Mouse (Mus musculus) thymus, postnatal 25 days (tissue): ENCODE measurements around the gene Clybl.
A peak's percentile ranks its signal among the peaks of the same experiment; 100 is the strongest.

Experiments
- DNase-seq: peaks from one replicate; pipeline ENCODE4 v3.0.0; 2022

Clybl gene

GRCm38 (mm10) chr14:122181078-122181814 lies at the start of gene Clybl:
Gene Clybl (plus strand): TSS chr14:122181704.
- peak; percentile 92 for DNase-seq

- no peak for DNase-seq
These were observed 45.1 kb upstream of the Clybl start for GRCm38 (mm10) chr14:122136368-122136928.

DNA sequence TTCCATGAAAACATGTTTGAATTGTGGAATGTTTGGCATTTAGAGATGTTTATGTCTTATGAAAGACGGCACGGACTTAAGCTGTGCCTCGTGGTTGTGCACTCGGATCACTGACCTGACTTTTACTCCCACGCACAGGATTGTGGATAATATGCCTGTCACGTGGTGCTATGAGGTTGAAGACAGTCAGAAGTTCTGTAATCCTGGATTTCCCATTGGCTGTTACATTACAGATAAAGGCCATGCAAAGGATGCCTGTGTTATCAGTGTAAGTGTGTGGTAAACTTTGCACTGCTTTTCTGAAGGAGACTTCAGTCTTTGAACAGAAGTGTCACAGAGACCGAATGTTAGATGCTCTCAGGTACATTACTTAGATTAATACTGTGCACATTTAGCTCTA lies 44.3 kb upstream of the Clybl start:
- DNase-seq: no peak

GRCm38 (mm10) chr14:122140126-122140525 lies 41.4 kb upstream of the Clybl start:
- DNase-seq: no peak

GRCm38 (mm10) chr14:122143585-122144269 lies 37.8 kb upstream of the Clybl start:
- no peak for DNase-seq

- no peak for DNase-seq
These were observed 36.1 kb upstream of the Clybl start for GRCm38 (mm10) chr14:122145374-122145773.

- no peak for DNase-seq
These were observed 30.9 kb upstream of the Clybl start for GRCm38 (mm10) chr14:122150616-122151015.

- DNase-seq: no peak
These were observed 23.8 kb upstream of the Clybl start for GRCm38 (mm10) chr14:122157738-122158137.

GRCm38 (mm10) chr14:122160916-122161315 lies 20.6 kb upstream of the Clybl start:
- DNase-seq: no peak

DNA sequence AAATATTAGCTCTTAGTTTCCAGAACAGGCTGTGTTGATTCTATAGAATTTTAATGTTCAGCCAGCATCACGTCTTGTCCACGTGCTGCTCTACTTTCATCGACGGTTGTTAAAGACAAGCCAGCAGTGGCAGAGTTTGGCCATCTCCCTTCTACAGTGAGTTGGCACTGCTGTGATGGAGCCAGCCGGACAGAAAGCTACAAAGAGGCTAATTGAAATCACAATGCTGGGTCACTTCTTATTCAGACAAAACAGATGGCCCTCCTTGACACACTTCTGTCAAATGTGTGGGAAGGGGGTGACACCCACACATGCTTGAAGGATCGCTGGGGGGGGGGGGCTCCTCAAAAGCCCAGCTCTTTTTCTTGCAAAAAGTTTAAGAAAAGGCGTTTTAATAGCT lies 12.6 kb upstream of the Clybl start:
- no peak for DNase-seq

- DNase-seq: no peak
These were observed 11.2 kb upstream of the Clybl start for GRCm38 (mm10) chr14:122170202-122170781.

- DNase-seq: no peak
These were observed 10.5 kb upstream of the Clybl start for GRCm38 (mm10) chr14:122171031-122171430.

DNA sequence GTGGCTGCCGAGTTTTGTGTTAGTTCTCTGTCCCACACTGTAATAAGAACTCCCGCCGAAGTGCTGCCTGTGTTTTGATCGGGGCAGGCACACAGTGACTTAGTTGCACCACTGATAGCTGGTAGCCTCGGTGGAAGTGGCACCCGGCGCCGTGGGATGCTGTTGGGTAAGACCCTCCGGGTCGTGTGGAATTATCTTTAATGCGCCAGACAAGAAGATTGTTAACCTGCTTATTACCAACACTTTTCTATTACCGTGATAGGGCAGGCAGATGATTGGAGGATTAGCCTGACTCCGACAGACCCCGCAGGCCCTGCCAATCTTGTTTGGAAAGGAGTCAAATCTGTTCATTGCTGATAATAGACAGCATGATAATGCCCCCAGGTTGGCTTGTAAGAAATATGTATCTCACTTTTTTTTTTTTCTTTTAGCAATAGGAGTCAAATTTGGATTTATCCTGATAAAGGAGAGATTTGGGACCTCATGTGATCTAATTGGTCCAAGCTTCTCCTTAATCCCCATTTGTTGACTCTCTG lies 5.2 kb upstream of the Clybl start:
- DNase-seq: no peak

- DNase-seq: no peak
These were observed 2.2 kb upstream of the Clybl start for GRCm38 (mm10) chr14:122179262-122179661.

DNA sequence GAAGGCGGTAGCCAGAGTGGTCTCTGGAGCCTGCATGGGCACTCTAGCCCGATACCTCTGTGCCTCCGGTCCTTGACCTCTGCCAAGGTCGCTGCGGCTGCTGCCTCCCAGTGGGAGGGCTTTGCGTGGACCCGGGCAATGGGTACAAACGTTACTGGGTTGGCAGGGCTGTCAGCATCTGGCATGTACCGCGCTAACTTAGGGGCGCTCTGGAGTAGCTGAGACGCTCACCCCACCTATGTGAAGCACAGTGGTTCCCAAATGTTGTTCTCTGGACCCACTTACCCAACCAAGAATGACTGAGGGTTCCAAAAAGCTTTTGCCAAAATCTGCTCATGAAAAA lies 282 bp downstream of the Clybl start:
- DNase-seq: no peak

DNA sequence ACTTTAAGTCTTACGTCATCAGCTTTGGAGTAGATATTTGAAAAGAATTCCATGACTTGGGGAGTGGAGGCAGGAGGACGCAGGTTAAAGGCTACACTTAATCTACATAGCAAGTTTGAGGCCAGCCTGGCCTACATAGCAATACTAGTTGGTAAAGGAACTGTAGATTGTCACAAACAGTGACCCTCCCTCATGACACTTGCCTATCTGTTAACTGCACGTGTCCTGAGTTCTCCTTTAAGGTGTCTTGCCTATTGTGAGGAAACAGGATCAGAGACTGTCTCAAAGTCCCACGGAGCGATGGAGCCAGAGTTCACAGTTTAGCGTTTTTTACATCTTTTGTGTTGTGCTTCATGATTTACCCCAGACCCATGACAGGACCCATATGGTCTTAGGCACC lies 716 bp downstream of the Clybl start:
- DNase-seq: no peak

GRCm38 (mm10) chr14:122183974-122184373 lies 2.5 kb downstream of the Clybl start:
- no peak for DNase-seq

- no peak for DNase-seq
These were observed 6.7 kb downstream of the Clybl start for GRCm38 (mm10) chr14:122188250-122188649.

DNA sequence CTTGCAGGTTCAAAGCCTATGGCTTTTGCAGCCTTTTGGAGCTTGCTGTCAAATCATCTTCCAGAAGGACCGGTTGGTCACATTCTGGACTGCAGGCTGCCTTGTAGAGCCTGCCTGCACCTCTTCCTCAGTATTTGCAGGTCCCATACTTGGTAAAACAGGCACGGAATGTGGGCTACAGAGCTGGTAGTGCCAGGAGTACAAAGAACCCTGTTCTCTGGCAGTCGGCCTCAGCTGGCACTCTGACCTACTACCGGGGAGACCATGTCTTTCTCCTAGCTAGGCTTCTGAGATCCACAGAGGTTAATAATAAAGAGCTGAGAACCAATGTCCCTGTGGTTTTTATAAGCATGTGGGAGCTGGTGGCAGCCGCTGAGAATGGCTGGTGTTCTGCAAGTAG lies 8.4 kb downstream of the Clybl start:
- DNase-seq: no peak

GRCm38 (mm10) chr14:122190527-122190926 lies 9.0 kb downstream of the Clybl start:
- no peak for DNase-seq

- peak; percentile 67 for DNase-seq
These were observed 9.5 kb downstream of the Clybl start for GRCm38 (mm10) chr14:122190941-122191510.

DNA sequence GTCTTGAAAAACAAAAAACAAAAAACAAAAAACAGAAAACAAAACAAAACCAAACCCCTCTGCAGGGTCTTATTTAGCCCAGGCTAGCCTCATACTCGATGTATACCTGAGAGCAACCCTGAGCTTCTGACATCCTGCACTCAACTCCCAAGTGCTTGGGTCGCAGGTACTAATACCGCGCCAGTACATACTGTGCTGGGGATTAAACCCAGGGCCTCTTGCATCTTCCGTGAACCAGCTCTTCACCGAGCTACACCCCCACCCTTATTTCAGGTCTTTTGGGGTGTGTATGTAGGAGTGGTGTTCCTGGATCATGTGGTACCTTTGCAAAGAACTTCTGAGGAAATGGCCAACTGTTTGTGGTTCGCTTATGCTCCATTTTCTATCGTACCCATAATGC lies 13.1 kb downstream of the Clybl start:
- DNase-seq: no peak

DNA sequence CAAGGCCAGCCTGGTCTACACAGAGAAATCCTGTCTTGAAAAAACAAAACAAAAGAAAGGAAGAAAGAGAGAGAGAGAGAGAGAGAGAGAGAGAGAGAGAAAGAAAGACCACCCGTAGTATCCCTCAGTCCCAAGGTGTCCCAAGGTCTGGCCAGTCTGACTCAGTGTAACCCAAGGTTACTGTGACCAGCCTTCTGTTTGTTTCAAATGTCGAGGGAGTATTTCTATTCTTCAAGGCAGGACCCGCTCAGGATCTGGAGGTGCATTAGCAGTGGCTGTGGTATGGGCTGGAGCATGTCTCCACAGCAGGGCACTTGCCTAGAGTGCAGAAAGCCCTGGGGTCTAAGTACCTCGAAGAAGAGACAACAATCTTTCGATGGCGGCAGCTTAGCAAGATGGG lies 15.3 kb downstream of the Clybl start:
- no peak for DNase-seq
